Mouse (Mus musculus): ENCODE measurements around the gene Fdps. TPM values are rescaled to one million over a fixed set of nuclear protein-coding genes. Genes with fewer than 3 reads are reported as not detected.

Gene Fdps
- polyA plus RNA-seq (2012; ENCODE audit: insufficient read depth, low replicate concordance): 48.9 and 51.3 TPM in 2 replicates

DNA sequence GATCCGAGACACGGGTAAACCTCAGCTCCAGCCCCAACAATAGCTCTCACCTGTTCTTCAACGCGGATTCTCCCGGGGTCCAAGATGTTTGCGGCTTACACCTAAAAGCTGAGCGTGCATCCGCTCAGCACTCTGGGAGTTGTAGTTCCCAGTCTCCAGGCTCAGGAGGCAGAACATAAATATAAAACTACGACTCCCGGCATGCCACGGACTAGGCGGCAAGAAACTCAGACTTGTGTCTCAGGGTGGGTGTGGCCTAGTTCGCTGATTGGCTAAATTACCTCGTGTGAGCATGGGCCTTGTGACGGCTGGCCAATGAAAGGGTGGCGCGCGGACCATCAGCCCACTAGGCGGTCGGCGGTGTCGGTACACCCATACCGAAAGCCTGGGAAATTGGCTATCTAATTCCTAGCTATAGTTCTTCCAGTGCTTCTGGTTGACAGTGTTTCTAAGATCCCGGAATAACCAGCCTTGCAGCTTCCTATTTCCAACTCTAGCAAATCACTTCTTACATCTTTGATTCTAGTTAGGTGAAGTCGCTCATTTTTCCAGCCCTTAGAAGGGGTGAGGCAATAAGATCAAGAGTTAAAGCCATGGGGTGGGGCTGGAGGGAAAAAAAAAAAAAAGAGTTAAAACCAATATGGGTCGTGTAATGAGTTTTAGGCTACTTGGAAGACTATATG is at the start of gene Fdps:
Gene Fdps (minus strand): TSS at position 148 of the 683 bp plus-strand sequence.
- Histone ChIP-seq H3K27me3 (replicated peaks) (no peaks in the 10 kb centered on the region), H3K9me3 (no peaks in the 10 kb centered on the region), H3K4me3 (replicated peaks) (peak within 1 kb of the TSS; percentile 92), H3K36me3 (replicated peaks; ENCODE audit: low read length) (peaks cover 38% of the 10 kb centered on the region), H3K4me1 (peaks cover 80% of the 10 kb centered on the region)
- TF ChIP-seq GATA1 (IDR thresholded peaks at IDR 0.05; ENCODE audit: borderline replicate concordance, low read length) (no peak), FLI1 (IDR thresholded peaks at IDR 0.05; ENCODE audit: low read length) (no peak)

DNA sequence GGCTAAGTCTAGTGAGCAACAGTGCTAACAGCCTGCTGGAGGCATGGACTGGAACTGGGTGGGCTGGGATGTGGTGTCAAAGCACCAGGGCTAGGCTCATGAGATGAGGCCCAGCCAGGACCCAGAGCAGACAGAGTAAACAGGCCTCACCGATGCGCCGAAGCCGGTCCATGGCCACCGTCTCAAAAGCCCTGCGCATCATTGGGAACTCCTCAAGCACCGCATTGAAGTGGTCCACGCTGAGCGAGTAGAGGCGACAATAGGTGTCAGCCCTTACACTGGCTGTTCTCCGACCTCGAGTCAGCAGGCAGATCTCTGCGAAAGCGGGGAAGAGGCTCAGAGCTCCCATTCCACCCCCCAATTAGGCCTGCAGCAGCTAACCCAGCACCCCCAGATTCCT is 46.8 kb upstream of the Fdps start:
- Histone ChIP-seq H3K9me3 (no peaks in the 10 kb centered on the region), H3K36me3 (replicated peaks; ENCODE audit: low read length) (no peaks in the 10 kb centered on the region), H3K4me3 (replicated peaks) (no peak overlapping the region), H3K27me3 (replicated peaks) (peaks cover 81% of the 10 kb centered on the region), H3K4me1 (peaks cover 19% of the 10 kb centered on the region; the same call in 1 of the 2 replicates)
- TF ChIP-seq GATA1 (IDR thresholded peaks at IDR 0.05; ENCODE audit: borderline replicate concordance, low read length) (no peak), FLI1 (IDR thresholded peaks at IDR 0.05; ENCODE audit: low read length) (no peak)

DNA sequence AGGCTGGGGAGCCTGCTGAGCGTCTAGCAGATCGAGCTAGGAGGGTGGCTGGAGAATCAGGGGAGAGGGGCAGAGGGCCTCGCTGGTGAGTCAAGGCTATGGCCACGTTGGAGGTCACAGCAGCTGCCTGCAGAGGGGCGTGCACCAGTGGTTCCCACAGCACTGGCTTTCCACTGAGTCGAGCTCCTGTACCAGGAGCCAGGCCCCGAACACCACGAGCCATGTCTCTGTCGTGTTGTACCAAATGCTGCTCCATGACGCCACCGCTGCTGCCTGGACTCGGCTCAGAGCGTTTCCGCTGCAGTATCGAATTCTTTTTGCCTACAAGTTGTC is 46.2 kb upstream of the Fdps start:
- Histone ChIP-seq H3K36me3 (replicated peaks; ENCODE audit: low read length) (no peaks in the 10 kb centered on the region), H3K27me3 (replicated peaks) (peaks cover 84% of the 10 kb centered on the region), H3K9me3 (no peaks in the 10 kb centered on the region), H3K4me1 (peaks cover 19% of the 10 kb centered on the region; the same call in 1 of the 2 replicates), H3K4me3 (replicated peaks) (peak overlapping the region; percentile 3)
- TF ChIP-seq GATA1 (IDR thresholded peaks at IDR 0.05; ENCODE audit: borderline replicate concordance, low read length) (no peak), FLI1 (IDR thresholded peaks at IDR 0.05; ENCODE audit: low read length) (no peak)

DNA sequence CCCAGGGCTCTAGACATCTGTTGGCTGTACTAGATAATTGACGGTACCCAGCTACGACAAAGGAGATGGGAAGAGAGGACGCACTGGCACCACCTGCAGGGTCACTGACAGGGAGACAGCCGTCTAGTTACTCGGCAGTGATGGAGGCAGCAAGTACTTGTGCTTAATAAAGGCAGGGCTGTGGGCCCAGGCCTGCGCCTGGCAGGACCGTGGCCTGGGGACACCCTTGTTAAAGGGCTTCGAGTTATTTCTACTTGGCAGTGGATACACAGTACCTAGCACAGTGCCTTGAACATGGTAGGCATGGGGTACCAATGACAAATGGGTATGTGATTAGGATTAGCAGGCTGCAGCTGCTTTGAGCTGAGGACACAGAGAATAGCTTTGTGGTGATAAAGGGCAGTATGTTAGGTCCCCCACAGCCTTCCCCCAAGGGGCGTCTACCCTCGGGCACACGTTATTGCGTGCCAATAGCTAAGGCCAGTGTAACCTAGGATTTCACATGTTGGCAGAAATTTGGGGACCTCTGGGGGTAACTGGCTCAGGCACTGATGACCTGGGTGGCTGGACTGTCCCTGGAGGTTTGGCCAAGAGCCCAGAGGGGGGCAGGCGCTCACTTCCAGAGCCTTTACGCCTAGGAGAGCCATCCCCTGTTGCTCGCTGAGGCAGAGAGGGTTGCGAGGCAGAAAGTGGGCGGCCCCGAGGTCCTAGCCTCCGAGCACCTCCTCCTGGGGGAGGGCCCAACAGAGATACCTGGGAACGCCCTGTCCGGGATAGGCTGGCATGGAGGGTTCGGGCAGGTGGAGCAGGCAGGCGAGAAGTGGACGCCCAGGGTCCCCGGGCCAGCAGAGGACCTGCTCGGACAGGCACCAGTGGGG is 45.6 kb upstream of the Fdps start:
- Histone ChIP-seq H3K4me1 (peaks cover 14% of the 10 kb centered on the region; the same call in 1 of the 2 replicates), H3K9me3 (no peaks in the 10 kb centered on the region), H3K36me3 (replicated peaks; ENCODE audit: low read length) (no peaks in the 10 kb centered on the region), H3K27me3 (replicated peaks) (peaks cover 84% of the 10 kb centered on the region), H3K4me3 (replicated peaks) (no peak overlapping the region)
- TF ChIP-seq GATA1 (IDR thresholded peaks at IDR 0.05; ENCODE audit: borderline replicate concordance, low read length) (no peak), FLI1 (IDR thresholded peaks at IDR 0.05; ENCODE audit: low read length) (no peak)

DNA sequence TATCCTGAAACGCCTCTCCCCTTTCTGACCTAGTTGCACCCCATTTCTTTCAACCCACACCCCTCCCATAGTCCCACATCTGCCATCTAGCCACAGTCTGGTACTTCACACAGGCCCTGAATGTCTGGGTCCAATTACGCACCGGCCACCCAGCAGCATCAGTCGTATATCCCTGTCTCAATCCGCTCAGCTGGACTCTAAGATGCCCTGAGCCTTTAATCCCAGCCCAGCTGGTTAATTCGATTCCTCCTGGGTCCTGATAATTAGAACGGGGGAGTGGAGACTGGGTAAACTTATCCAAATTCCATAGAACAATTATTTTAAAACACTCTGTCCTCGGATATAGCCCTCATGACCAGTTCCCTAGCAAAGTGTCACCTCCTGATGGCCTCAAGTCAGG is 43.8 kb upstream of the Fdps start:
- no peak for TF ChIP-seq GATA1 (IDR thresholded peaks at IDR 0.05; ENCODE audit: borderline replicate concordance, low read length)
- Histone ChIP-seq H3K4me3 (replicated peaks) (no peak overlapping the region), H3K9me3 (no peaks in the 10 kb centered on the region), H3K27me3 (replicated peaks) (peaks cover 89% of the 10 kb centered on the region), H3K4me1 (peaks cover 14% of the 10 kb centered on the region; the same call in 1 of the 2 replicates), H3K36me3 (replicated peaks; ENCODE audit: low read length) (no peaks in the 10 kb centered on the region)

DNA sequence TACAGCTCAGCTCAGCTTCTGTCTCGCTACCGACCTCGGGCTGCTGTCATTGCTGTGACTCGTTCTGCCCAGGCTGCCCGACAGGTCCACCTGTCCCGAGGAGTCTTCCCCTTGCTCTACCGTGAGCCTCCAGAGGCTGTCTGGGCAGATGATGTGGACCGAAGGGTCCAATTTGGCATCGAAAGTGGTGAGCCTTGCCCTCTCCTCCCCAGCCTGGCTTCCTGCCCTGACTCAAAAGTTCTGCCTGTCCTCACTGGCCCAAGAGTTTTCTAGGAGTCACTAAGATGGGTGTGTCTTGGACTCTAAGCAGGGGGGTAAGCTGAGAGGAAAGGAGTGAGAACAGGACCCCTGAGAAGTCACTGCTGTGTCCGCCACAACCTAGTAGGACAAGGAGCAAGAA is 43.1 kb upstream of the Fdps start:
- H3K4me3 ChIP-seq (replicated peaks): no peak overlapping the region
- no peaks in the 10 kb centered on the region for H3K9me3 ChIP-seq
- H3K36me3 ChIP-seq (replicated peaks; ENCODE audit: low read length): no peaks in the 10 kb centered on the region
- peaks cover 87% of the 10 kb centered on the region for H3K27me3 ChIP-seq (replicated peaks)
- H3K4me1 ChIP-seq: peaks cover 14% of the 10 kb centered on the region; the same call in 1 of the 2 replicates
- no peak for TF ChIP-seq GATA1 (IDR thresholded peaks at IDR 0.05; ENCODE audit: borderline replicate concordance, low read length)
- TF ChIP-seq FLI1 (IDR thresholded peaks at IDR 0.05; ENCODE audit: low read length): no peak

DNA sequence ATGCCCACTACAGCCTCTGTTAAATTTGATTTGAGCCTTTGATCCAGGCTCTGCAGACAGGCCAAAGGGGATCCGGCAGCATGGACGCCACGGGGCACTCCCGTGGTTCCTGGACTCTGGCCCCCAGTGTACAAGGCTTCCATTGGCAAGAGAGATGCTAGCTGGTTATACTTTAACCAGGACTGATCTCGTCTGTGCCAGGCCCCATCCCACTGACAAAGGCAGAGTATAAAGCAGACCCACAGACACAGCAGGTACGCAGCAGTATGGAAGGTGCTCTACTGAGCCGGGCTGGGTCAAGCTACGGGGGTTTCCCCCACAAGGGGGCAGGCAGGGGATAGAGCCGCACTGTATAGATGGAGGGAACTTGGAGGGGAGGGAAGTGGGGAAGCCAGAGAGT is 34.6 kb upstream of the Fdps start:
- Histone ChIP-seq H3K36me3 (replicated peaks; ENCODE audit: low read length) (no peaks in the 10 kb centered on the region), H3K4me3 (replicated peaks) (no peak overlapping the region), H3K27me3 (replicated peaks) (peaks cover 69% of the 10 kb centered on the region), H3K9me3 (no peaks in the 10 kb centered on the region), H3K4me1 (peaks cover 28% of the 10 kb centered on the region)
- TF ChIP-seq GATA1 (IDR thresholded peaks at IDR 0.05; ENCODE audit: borderline replicate concordance, low read length) (no peak), FLI1 (IDR thresholded peaks at IDR 0.05; ENCODE audit: low read length) (no peak)

DNA sequence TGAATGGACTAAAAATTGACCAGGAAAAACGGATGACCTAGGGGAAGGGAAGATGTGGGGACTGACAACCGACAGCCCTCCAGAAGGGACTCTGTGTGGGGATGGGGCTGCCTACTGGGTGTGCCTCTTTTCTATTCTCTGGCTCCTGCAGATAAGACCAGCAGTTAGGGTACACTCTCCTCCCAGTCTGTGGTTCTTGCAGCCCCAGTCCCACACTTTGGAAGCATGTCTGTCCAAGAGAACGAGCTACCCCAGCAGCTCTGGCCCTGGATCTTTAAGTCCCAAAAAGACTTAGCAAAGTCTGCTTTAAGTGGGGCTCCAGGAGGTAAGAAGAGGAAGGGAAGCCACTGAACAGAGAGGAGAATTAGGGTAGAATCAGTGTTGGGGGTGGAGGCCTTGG is 34.2 kb upstream of the Fdps start, which contains the start of gene Pklr:
Gene Pklr (plus strand): TSS at position 185 of the 400 bp plus-strand sequence.
- Histone ChIP-seq H3K4me1 (peaks cover 28% of the 10 kb centered on the region), H3K4me3 (replicated peaks) (peak within 1 kb of the TSS; percentile 14), H3K27me3 (replicated peaks) (peaks cover 65% of the 10 kb centered on the region), H3K36me3 (replicated peaks; ENCODE audit: low read length) (no peaks in the 10 kb centered on the region), H3K9me3 (no peaks in the 10 kb centered on the region)
- TF ChIP-seq FLI1 (IDR thresholded peaks at IDR 0.05; ENCODE audit: low read length): no peak
- TF ChIP-seq GATA1 (IDR thresholded peaks at IDR 0.05; ENCODE audit: borderline replicate concordance, low read length): no peak

DNA sequence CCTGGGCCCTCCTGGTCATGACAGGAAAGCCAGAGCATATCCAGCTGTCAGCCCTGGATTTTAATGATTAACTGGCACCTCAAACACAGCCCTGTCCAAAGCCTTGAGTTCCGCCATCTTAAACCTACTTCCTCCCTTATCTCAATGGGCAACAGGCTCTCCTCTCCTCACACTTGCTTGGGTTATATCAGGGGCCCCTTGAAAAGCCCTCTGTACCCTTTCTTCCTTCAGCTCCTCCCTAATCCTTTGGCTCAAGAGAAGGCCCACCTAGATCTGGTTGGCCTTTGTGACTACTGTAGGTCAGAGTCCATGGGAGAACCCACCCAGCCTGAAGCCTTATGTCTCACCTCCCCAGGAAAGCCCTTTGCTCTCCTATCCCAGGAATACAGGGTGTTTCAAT is 32.0 kb upstream of the Fdps start:
- H3K27me3 ChIP-seq (replicated peaks): peaks cover 61% of the 10 kb centered on the region
- no peaks in the 10 kb centered on the region for H3K9me3 ChIP-seq
- H3K4me3 ChIP-seq (replicated peaks): no peak overlapping the region
- peaks cover 34% of the 10 kb centered on the region for H3K4me1 ChIP-seq
- no peaks in the 10 kb centered on the region for H3K36me3 ChIP-seq (replicated peaks; ENCODE audit: low read length)
- TF ChIP-seq FLI1 (IDR thresholded peaks at IDR 0.05; ENCODE audit: low read length) (no peak), GATA1 (IDR thresholded peaks at IDR 0.05; ENCODE audit: borderline replicate concordance, low read length) (no peak)

DNA sequence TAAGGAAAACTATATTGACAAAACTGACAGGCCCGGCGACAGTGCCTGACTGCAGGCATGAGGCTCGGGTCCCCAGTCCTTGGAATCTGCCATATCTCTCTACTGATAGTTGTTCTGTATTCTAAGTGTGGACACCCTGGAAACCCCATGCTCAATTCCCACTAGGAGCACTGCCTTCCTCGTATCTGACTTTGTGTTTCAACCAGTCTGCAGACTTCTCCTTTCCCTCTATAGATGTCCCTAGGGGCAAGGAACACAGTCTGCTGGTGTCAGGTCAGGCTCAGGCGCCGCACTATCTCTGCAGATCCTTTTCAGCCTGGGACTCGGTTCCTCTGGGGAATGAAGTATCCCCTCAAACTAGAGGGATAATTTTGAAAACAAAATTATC is 31.3 kb upstream of the Fdps start:
- no peak for TF ChIP-seq GATA1 (IDR thresholded peaks at IDR 0.05; ENCODE audit: borderline replicate concordance, low read length)
- TF ChIP-seq FLI1 (IDR thresholded peaks at IDR 0.05; ENCODE audit: low read length): no peak
- H3K27me3 ChIP-seq (replicated peaks): peaks cover 62% of the 10 kb centered on the region
- H3K9me3 ChIP-seq: no peaks in the 10 kb centered on the region
- no peak overlapping the region for H3K4me3 ChIP-seq (replicated peaks)
- peaks cover 38% of the 10 kb centered on the region for H3K4me1 ChIP-seq
- no peaks in the 10 kb centered on the region for H3K36me3 ChIP-seq (replicated peaks; ENCODE audit: low read length)
